Mouse (Mus musculus) lung, postnatal 25 days (tissue): ENCODE results near the gene Pak6.

Experiments used
- DNase-seq: peaks from one replicate; pipeline ENCODE4 v3.0.0; 2022; ENCODE audit warnings: low spot score

The Pak6 gene

DNA sequence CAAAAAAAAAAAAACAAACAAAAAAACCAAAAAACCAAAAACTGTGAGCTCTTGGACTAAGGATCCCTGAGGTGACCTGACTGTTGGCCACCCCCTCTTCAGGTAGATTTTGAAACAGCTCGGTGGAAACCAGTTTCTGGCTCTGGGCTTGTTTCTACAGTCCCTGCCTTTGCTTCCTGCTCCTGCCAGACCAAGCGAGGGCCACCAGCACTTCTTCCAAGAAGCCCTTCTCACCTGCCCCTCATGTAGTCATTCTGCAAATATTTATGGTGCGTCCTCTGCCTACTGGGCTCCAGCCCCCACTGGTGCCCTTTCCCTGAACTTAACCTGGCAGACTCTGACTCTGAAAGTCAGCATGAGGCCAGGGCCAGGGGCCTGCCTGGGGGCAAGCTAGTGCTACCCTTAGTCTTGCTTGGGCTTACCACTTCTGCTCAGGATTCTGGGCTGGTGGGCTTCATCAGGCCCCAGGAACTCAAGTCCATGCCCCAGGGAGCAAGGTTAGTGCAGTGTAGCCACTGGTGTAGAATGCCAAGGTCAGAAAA, 1.9 kb downstream of the Pak6 start:
- DNase-seq = no peak

DNA sequence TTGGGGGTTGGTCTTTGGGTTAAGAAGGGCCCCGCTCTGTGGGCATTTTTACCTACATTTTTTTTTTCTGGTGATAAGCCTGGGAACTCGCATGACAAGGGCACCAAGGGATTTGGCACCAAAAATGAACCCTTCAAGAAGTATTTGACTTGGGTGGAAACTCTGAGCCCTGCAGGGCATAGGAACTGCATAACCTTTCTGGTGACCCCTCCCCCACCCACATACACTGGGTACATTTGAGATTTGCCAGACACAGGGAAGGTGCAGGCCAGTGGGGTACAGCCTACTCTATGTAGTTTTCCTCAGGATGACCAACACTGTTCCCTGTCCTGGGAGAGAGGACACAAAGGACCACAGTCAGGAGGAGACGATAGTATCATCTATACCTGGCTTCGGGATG, 2.5 kb downstream of the Pak6 start:
- no peak for DNase-seq

DNA sequence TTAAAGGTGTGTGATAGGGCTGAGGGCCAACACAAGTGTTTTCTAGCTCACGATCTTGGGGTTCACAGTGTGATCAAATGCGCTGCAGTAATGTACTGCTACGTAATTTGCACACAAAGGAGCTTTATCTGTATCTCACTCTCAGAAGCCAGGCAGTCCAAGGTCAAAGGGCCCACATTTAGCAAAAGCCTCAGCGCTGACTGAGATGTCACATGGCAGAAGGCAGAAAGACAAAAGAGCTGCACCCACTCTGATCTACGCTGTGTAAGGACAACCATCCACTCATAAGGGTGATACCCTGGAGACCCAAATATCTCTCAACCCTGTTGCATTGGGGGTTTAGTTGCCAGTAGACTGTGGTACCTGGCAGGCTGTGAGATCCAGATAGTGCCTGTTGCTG, 4.1 kb downstream of the Pak6 start:
- no peak for DNase-seq

GRCm38 (mm10) chr2:118669245-118669644, 6.1 kb downstream of the Pak6 start:
- no peak for DNase-seq

GRCm38 (mm10) chr2:118669785-118670184, 6.7 kb downstream of the Pak6 start:
- DNase-seq = no peak

- no peak for DNase-seq
Measured at GRCm38 (mm10) chr2:118671728-118672127, 8.6 kb downstream of the Pak6 start.

DNA sequence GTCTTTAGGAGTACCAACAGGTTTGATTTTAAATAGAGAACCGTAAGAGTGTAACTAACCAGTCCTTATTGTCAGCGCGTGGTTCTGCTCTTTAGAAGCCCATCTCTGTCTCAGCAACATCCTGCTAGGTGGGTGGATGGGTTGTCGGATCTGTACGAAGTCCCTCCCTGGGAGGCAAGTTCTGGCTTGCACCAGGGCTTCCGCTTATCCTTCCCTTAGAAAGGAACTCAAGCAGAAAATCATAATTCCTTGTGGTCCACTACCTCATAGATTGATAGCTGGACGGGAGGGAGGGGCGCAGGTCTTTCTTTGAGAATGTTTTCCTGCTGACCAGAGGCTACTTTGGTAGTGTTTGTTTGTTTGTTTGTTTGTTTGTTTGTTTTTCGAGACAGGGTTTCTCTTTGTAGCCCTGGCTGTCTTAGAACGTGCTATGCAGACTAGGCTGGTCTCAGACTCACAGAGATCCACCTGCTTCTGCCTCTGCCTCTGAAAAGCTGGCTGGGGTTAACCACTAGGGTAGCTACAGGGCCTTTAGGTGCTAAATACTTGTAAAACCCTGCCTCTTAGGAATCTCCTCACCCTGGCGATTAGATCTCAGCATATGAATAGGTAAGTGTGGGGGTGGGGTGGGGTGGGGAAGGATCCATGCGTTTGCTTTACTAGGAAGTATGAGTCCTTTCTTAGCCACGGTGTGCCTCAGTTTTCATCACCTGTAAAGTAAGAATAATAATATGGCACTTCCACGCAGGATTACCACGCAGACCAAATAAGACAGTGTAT, 10.8 kb downstream of the Pak6 start:
- DNase-seq = no peak

GRCm38 (mm10) chr2:118674500-118674899, 11.4 kb downstream of the Pak6 start:
- no peak for DNase-seq

GRCm38 (mm10) chr2:118676839-118677741, 14.0 kb downstream of the Pak6 start:
- DNase-seq = no peak

- DNase-seq = peak; percentile 65
Measured at GRCm38 (mm10) chr2:118677817-118678216, 14.7 kb downstream of the Pak6 start.

- peak; percentile 66 for DNase-seq
Measured at GRCm38 (mm10) chr2:118679577-118679976, 16.5 kb downstream of the Pak6 start.

DNA sequence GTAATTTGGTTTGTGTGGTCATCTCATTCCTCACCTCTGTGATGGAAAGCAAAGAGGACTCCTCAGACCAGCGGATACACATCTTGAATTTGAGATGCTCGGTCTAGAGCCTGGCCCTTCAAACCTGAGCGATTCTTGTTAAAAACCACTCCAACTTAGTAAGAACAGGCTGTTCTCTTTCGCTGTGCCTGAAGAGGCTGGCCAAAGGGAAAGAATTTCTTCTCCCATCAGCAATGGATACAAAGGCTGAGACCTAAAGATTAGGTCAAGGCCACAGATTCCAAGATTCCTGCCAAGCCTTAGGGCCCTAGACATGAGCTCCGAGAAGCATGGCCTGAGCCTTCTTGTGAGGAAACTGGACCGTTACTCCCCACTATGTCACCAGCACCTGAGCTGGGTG, 17.8 kb downstream of the Pak6 start:
- DNase-seq = no peak

GRCm38 (mm10) chr2:118682544-118683260, 19.6 kb downstream of the Pak6 start:
- DNase-seq = no peak

- DNase-seq = no peak
Measured at GRCm38 (mm10) chr2:118685088-118685487, 22.0 kb downstream of the Pak6 start.

DNA sequence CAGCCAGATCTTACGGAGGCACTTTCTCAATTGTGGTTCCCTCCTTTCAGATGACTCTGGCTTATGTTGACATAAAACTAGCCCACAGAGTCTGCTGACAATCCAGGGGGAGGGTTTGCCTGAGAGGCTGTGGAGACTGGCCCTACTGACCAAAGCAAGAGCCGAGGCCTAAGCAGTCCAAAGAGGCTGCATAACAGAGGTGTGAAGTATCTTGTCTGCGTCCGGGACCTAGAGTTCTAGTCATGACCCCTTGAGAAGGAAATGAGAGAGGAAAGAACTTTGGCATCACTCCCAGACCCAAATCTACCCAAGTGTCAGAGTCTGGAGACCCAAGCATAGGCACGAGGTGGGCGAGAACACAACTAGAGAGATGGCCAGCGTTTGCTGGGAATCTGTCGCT, 23.6 kb downstream of the Pak6 start:
- DNase-seq = no peak

- no peak for DNase-seq
Measured at GRCm38 (mm10) chr2:118687791-118688190, 24.7 kb downstream of the Pak6 start.

GRCm38 (mm10) chr2:118689875-118690274, 26.8 kb downstream of the Pak6 start:
- no peak for DNase-seq

DNA sequence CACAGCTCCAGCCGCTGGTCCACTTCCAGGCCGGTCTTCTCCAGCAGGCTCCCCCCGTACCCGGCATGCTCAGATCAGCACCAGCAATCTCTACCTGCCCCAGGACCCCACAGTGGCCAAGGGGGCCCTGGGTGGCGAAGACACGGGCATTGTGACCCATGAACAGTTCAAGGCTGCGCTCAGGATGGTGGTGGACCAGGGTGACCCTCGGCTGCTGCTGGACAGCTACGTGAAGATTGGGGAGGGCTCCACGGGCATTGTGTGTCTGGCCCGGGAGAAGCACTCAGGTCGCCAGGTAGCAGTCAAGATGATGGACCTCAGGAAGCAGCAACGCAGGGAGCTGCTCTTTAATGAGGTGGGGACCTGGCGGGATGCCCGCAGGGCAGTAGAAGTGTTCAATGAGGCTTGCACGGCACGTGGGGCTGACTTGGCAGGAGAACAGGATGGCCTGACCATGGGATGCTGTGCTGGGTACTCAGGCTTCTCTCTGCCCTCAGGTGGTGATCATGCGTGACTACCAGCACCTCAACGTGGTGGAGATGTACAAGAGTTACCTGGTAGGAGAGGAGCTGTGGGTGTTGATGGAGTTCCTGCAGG, 30.4 kb downstream of the Pak6 start:
- no peak for DNase-seq

GRCm38 (mm10) chr2:118695677-118696232, 32.7 kb downstream of the Pak6 start:
- peak; percentile 71 for DNase-seq

DNA sequence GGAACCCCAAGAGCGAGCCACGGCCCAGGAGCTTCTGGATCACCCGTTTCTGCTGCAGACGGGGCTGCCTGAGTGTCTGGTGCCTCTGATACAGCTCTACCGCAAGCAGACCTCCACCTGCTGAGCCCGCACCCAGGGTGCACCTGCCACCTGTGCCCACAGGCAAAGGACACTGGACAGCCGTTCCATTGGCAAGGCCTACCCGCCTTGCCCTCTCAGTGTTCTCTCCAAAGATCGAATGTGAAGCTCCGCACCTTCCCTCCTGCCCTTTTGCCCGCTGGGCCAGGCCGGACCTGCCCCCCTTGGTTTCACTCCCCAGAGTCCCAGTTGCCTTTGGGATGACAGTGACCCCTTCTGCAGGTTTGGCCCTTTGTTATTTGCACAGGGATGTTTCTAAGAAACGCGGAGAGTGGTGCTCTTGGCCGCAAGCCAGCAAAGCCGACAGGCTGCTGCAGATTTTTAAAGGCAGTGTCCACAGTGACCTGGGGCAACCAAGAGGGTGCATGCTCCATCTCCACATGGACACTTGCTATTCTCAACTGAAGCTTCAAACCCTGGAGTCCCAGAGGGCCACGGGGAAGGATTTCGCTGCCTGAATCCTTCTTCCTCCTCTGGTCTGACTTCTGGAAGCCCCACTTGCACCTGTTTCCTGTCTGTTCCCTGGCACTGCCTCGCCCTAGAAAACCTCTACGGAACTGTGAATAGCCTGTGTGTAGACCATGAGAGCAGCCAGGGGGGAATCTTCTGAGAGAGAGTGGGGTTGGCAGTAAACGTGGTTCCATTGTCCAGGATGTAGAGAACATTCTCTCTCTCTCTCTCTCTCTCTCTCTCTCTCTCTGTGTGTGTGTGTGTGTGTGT, 33.6 kb downstream of the Pak6 start:
- DNase-seq = no peak
